Mouse (Mus musculus): ENCODE data around the gene Gna11. TPM values are rescaled to one million over a fixed set of nuclear protein-coding genes. Genes with fewer than 3 reads are reported as not detected.

The Gna11 gene
- polyA plus RNA-seq, 1 experiment from 2014 or later: 73.4 TPM

DNA sequence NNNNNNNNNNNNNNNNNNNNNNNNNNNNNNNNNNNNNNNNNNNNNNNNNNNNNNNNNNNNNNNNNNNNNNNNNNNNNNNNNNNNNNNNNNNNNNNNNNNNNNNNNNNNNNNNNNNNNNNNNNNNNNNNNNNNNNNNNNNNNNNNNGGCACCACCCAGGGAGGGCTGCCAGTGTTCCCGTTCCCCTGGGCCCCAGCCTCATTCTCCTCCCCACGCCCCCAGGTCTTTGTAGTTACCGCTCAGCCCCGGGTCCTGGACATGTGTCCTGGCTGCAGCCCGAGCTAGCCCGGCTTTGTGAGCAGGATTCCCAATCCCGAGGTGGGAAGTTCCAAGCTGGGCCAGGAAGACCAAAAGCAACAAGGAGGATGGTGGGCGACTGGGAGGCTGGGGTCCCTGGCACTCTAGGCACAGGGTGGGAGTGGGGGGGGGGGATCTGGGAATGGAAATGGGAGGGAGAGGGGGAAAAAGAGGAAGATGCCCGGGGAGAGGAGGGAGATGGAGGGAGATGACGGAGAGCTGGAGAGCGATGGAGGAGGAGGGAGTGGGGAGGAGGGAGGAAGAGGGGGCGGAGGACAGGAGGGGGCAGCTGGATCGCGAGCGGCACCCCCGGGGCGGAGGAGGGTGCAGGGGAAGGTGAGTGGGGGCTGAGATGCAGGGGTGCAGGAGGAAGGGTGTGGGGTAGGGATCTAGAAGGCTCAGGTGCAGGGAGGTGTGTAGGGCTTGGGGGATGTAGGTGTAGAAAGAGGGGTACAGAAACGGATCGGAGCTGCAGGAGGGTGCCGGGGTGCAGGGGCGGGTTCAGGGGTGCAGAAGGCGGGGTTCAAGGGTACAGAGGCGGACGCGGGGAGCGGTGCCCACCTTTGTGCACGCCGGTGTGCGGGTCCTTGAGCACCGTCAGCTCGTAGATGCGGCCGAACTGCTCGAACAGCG is 63.1 kb downstream of the Gna11 start:
- DNase-seq (ENCODE audit: extremely low spot score, low spot score): no peak
- H3K4me3 ChIP-seq: peak overlapping the region; percentile 58
- H3K36me3 ChIP-seq (replicated peaks): peaks cover 9% of the 10 kb centered on the region
- peaks cover 55% of the 10 kb centered on the region for H3K27me3 ChIP-seq (ENCODE audit: poor library complexity, severe bottlenecking)
- H3K27ac ChIP-seq: peak overlapping the region; percentile 68
- WGBS: 3% methylated on average over 34 of the region's 35 CpGs
- H3K4me1 ChIP-seq: peaks cover 39% of the 10 kb centered on the region
- H3K9me3 ChIP-seq: no peaks in the 10 kb centered on the region

Small RNAs within 50 kb of the gene (microRNA-seq; reads per million reads assigned to microRNA genes)
- not detected for gene Gm25595

Other genes with a start within 250 kb of the Gna11 start
- gene Cactin, start 224.1 kb downstream of the Gna11 start, polyA plus RNA-seq (2016; fragmentation: Nextera tagmentation; extraction: Ambion mirVana): 56.0 and 56.7 TPM in 2 replicates
- gene Tbxa2r, start 216.5 kb downstream of the Gna11 start, polyA plus RNA-seq (2016; fragmentation: Nextera tagmentation; extraction: Ambion mirVana): 2.4 and 3.0 TPM in 2 replicates
- gene Gipc3, start 201.9 kb downstream of the Gna11 start, polyA plus RNA-seq (2016; fragmentation: Nextera tagmentation; extraction: Ambion mirVana): not detected in 2 replicates
- 101 and 108 TPM in 2 replicates for gene Hmg20b, start 194.7 kb downstream of the Gna11 start, polyA plus RNA-seq (2016; fragmentation: Nextera tagmentation; extraction: Ambion mirVana)
- gene Mfsd12, start 187.7 kb downstream of the Gna11 start, polyA plus RNA-seq (2016; fragmentation: Nextera tagmentation; extraction: Ambion mirVana): 6.7 and 7.5 TPM in 2 replicates
- gene 4930404N11Rik, start 179.4 kb downstream of the Gna11 start, polyA plus RNA-seq (2016; fragmentation: Nextera tagmentation; extraction: Ambion mirVana): 0.35 and 0.52 TPM in 2 replicates
- gene Fzr1, start 166.7 kb downstream of the Gna11 start, polyA plus RNA-seq (2016; fragmentation: Nextera tagmentation; extraction: Ambion mirVana): 135 and 139 TPM in 2 replicates
- gene Dohh, start 160.8 kb downstream of the Gna11 start, polyA plus RNA-seq (2016; fragmentation: Nextera tagmentation; extraction: Ambion mirVana): 96.8 and 97.9 TPM in 2 replicates
- 2.6 and 3.1 TPM in 2 replicates for gene Gm48551, start 160.7 kb downstream of the Gna11 start, polyA plus RNA-seq (2016; fragmentation: Nextera tagmentation; extraction: Ambion mirVana)
- gene Gm48552, start 156.2 kb downstream of the Gna11 start, polyA plus RNA-seq (2016; fragmentation: Nextera tagmentation; extraction: Ambion mirVana): 0.78 and 1.4 TPM in 2 replicates
- gene Smim24, start 152.1 kb downstream of the Gna11 start, polyA plus RNA-seq (2016; fragmentation: Nextera tagmentation; extraction: Ambion mirVana): 1.6 and 1.9 TPM in 2 replicates
- gene Nfic, start 89.6 kb downstream of the Gna11 start, polyA plus RNA-seq (2016; fragmentation: Nextera tagmentation; extraction: Ambion mirVana): 7.3 and 8.6 TPM in 2 replicates
- gene Celf5, start 62.5 kb downstream of the Gna11 start, polyA plus RNA-seq (2016; fragmentation: Nextera tagmentation; extraction: Ambion mirVana): 3.1 and 5.6 TPM in 2 replicates
- gene Ncln, start 48.8 kb downstream of the Gna11 start, polyA plus RNA-seq (2016; fragmentation: Nextera tagmentation; extraction: Ambion mirVana): 88.2 and 90.4 TPM in 2 replicates
- gene S1pr4, start 45.1 kb downstream of the Gna11 start, polyA plus RNA-seq (2016; fragmentation: Nextera tagmentation; extraction: Ambion mirVana): 0.32 and 0.33 TPM in 2 replicates
- gene Gna15, start 21.0 kb downstream of the Gna11 start, polyA plus RNA-seq (2016; fragmentation: Nextera tagmentation; extraction: Ambion mirVana): 0.84 and 1.1 TPM in 2 replicates
- gene Aes, start 14.3 kb upstream of the Gna11 start, polyA plus RNA-seq (2016; fragmentation: Nextera tagmentation; extraction: Ambion mirVana): 276 and 283 TPM in 2 replicates
- gene Tle2, start 29.4 kb upstream of the Gna11 start, polyA plus RNA-seq (2016; fragmentation: Nextera tagmentation; extraction: Ambion mirVana): 4.1 and 4.3 TPM in 2 replicates
- 2.8 and 3.1 TPM in 2 replicates for gene Tle6, start 55.9 kb upstream of the Gna11 start, polyA plus RNA-seq (2016; fragmentation: Nextera tagmentation; extraction: Ambion mirVana)
- gene BC025920, start 61.1 kb upstream of the Gna11 start, polyA plus RNA-seq (2016; fragmentation: Nextera tagmentation; extraction: Ambion mirVana): 1.6 and 2.1 TPM in 2 replicates
- 52.5 and 55.1 TPM in 2 replicates for gene Sirt6, start 82.6 kb upstream of the Gna11 start, polyA plus RNA-seq (2016; fragmentation: Nextera tagmentation; extraction: Ambion mirVana)
- gene Ankrd24, start 83.3 kb upstream of the Gna11 start, polyA plus RNA-seq (2016; fragmentation: Nextera tagmentation; extraction: Ambion mirVana): 4.8 and 5.8 TPM in 2 replicates
- 4.5 and 6.1 TPM in 2 replicates for gene Gm10778, start 103.9 kb upstream of the Gna11 start, polyA plus RNA-seq (2016; fragmentation: Nextera tagmentation; extraction: Ambion mirVana)
- gene Zfp433, start 159.6 kb upstream of the Gna11 start, polyA plus RNA-seq (2016; fragmentation: Nextera tagmentation; extraction: Ambion mirVana): 16.8 and 17.3 TPM in 2 replicates
- gene Gm3055, start 226.0 kb upstream of the Gna11 start, polyA plus RNA-seq (2016; fragmentation: Nextera tagmentation; extraction: Ambion mirVana): 10.2 and 11.6 TPM in 2 replicates

All from forebrain, embryonic 10.5 days (tissue).